Mouse (Mus musculus) E14TG2a.4 (cell line): ENCODE measurements around the gene Tacc2.

ENCODE experiments used
- CTCF ChIP-seq: conservative IDR thresholded peaks from 2 replicates; pipeline ENCODE4 v1.5.1; 2014; ENCODE audit warnings: low read length
- POU5F1 ChIP-seq: IDR thresholded peaks from 2 replicates; pipeline ENCODE4 v1.6.1; 2014; ENCODE audit warnings: low read length, borderline replicate concordance

DNA sequence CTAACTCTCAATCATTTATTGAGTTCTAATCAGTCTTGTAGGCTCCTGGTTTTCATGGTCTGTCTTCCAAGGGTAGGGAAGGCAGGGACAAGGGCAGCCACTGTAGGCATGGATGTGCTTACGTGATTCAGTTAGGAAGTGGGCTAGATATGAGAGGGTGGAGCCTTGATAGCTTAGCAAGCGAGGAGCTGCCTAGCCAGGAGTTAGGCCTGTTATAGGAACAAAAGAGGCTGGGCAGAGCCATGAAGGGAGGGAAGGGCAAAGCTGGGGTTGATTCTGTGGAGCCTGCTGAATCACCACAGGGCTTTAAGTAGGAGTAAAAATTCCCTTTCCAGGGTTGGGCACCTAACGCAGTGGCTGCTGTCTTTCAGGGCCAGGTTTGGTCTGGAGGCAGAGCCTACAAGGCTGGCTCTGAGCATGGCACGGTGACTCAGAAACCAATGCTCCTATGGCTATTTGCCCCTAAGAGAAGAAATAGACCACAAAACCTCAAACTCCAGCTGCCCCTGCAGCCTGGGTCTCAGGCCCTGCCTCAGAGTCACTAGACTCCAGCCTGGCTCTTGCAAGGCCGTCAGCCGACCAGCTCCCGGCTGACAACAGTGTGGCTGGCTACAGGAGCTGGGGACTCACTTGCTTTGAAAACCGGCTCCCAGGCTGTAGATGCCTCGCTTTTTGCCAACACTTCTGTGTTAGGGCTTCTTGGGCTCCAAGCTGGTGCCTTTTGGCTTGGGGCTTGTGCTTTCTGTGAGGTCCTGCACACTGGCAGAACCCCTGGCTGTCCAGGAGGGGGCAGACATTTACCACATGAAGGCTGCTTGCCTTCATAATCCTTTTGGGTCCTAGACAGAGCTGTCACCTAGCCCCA is 96.2 kb downstream of the Tacc2 start:
- TF ChIP-seq CTCF (peak; percentile 64), POU5F1 (no peak)
